Mouse (Mus musculus) R1 (cell line): ENCODE measurements at regions not wholly inside any gene's neighbourhood (a gene's known extent, or its start where the extent isn't known, plus 50 kb on each side); places are given as distances from the start of the nearest gene placed in this dataset.
"Not testable (repeated sequence)": the region's sequence is repeated elsewhere in the genome, so short reads cannot be mapped to it uniquely, and the experiment has no call there.

ENCODE experiments used
- DNase-seq: peaks from one replicate; pipeline ENCODE4 v3.0.0-alpha.2; 2018; ENCODE audit warnings: low read depth, low spot score

DNA sequence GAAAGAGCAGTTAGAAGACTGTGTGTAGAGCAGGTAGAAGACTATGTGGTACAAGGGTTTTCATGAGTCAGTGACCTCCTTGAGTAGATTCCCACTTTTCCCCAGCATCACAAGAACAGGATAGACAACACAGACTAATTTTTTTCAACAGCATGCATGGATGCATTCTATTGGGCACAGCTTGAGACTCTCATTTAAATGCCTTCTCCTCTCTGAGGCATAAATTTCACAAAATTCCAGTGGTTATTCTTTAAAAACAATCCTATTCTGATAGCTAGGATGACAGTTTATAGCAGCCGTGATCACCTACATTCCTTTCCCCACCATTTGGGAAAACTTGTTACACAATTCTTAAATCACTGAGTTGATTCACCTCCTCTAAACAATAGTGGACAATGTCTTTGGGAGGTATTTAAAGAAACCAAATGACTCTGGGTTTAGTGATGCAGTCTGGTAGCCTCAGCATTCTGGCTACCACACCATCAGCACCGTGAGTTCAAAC is 418.7 kb downstream of the Hs3st1 start:
- DNase-seq, result no peak

DNA sequence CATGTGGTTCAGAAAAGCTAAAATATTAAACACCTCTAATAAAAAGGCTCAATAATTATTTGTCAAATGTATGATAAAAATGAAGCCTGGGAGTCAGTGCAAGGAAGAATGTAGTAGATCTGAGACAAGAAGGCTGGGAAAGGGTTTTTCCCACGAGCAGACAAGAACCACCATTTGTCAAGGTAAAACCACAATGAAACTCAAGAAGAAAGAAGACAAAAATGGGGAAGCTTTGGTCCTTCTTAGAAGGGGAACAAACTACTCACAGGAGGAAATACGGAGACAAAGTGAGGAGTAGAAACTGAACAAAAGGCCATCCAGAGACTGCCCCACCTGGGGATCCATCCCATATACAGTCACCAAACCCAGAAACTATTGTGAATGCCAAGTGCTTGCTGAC is 420.0 kb downstream of the Hs3st1 start:
- DNase-seq, result no peak

DNA sequence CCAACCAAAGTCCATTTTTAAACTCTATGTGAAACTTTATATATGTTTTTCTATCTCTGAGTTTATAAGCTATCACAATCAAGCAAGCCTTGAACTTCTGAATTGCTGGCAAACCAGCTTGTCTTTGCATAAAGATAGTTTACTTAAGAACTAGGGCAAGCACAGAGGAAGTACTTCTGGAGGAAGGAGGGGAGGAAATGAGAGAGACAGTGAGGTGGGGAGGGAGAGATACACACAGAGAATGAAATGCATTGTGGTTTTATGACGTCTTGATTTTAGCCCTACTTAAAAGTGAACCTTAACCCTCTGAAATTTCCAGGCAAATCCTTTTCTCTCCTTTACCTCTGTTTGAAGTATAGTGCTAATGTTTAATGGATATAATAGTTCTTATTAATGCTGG is 421.0 kb downstream of the Hs3st1 start:
- no peak for DNase-seq

DNA sequence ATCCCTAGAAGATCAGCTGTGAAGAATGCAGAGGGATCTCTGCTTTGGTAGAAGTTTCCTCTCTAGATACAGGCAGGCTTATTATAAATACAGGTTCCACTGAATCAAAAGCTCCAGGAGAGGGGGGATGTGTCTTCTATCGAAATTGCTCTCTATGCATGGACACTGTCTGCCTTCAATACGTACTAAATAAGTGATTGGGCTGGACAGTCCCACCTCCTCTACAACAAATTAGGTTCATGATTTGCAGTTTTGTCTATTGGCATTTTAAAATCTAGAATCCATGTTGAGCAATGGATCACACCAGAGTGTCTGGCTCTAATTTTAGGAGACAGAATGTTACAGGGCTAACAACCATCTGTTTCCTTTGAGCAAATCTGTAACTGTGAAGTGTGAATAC is 429.9 kb downstream of the Hs3st1 start:
- no peak for DNase-seq

DNA sequence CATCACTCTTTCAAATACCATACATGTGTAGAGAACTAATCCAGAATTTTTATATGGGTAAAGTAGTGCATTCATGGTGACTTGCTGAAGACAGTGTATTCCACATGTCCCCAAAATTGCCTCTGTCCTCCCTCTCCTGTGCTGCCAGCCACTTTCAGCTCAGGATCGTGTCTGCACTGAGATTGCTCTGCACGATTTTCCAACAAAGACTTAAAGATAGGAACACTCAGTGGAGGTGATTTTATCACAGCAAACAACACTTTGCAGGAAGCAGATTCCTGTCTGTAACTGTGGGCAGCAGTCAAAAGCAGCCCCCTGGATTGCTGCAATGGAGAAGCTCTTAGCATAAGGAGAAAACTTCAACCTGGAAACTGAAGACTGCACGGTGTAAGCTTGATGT is 438.8 kb downstream of the Hs3st1 start:
- DNase-seq, result no peak

DNA sequence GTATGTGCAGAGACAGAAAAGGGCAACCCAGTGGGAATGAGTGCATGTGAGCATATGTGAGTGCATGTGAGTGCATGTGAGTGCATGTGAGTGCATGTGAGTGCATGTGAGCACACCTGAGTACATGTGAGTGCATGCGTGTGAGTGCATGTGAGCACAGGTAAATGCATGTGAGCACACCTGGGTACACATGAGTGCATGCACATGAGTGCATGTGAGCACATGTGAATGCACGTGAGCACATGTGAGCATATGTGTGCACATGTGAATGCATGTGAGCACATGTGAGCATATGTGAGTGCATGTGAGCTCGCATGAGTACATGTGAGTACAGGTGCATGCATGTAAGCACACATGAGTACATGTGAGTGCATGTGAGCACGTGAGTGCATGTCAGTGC is 434.6 kb upstream of the Clnk start:
- DNase-seq, result no peak

DNA sequence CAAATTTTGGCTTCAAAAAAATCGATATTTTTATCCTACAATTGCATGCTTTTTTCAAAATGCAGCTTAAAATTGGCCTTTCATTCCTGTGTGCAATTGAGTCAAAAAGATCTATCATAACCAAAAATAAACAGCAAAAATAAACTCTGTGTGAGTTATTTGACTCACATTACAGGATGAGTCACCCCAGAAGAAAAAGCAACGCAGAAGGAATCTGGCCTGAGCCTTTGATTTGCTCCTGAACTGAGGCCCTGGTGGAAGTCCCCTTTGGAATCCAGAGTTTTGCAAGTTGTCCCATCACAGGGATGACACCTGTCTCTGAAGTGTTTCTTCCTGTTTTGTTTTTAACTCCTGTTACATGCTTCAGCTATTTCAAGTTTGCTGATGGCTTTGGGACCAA is 429.2 kb upstream of the Clnk start:
- DNase-seq, result no peak

DNA sequence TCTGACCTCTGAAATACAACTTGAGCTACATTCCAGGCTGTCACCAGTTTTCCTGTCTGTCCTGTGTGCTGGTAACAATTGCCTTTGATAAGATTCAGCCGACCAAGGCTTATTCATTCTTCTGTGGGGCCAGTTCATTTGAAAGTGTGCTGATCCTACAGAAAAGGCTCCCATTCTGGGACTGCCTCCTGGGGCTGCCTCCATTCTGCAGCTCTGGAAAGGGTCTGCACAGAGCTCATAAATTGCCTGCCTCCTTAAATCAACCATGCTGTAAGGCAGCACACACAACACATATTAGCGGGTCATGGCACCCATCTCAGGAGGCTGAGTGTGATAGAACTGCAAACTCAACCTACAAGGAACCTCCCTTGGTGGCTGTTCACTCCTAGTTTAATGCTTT is 416.2 kb upstream of the Clnk start:
- DNase-seq, result no peak

DNA sequence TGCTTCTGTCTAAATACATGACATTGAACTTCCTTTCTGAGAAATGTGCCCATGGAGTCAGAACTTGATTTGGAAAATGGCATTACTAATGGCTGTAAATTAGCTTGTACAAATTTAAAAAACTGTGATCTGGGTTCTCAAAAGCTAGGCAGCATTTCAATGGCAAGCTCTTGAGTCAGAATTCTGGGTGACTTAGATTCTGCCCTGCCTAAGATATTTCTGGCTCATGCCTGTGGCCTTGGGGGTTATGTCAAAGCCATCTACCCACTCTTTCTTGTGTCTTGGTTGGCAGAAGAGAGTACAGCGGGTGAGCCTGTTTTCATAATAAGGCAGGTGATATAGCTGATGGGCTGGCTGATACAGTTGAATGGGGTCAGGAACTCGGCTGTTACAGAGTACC is 404.4 kb upstream of the Clnk start:
- DNase-seq, result no peak

DNA sequence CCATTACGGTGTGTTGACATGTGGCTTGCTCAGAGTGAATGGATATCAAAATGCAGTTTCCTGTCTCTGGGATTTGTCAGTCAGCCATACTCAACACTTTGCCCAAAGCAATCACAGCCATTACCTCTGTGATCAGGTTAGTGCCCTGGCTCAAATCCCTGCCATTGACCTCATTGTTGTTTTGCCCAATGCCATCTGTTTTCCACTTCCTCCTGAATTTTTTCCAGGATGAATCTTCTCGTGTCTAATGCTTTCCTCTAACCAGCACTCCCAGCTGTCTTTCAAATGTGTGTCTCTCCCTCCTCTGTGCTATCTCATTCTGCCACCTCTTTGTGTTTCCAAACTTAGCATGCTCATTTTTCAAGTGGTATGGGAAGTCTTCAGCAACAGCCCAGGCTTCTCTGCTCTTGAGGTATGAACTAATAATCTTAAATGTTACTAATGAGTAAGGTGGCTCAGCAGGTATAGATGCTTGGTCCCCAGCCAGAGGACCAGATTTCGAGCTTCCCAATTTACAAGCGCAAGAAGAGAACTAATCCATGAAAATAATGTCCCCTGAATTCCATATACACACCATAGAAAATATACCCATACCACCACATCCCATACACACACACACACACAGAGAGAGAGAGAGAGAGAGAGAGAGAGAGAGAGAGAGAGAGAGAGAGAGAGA is 397.2 kb upstream of the Clnk start:
- DNase-seq, result no peak

DNA sequence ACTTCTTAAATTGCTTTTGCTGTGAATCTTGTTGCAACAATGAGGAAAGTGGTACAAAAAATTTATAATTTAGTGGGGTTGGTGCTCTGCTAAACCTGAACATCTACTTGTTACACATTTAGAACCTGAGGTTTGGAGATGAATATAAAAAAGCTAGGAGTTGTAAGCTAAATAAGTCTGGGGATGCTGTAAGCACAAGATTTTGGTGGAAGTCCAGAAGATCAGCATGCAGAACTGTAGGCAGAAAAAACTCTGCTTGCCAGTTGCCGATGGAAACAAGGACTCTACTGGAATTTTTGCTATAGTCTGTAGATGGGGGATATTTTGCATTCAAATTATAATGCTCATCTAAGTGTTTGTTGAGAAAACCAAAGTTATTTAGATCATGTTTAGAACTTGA is 390.5 kb upstream of the Clnk start:
- DNase-seq, result no peak

DNA sequence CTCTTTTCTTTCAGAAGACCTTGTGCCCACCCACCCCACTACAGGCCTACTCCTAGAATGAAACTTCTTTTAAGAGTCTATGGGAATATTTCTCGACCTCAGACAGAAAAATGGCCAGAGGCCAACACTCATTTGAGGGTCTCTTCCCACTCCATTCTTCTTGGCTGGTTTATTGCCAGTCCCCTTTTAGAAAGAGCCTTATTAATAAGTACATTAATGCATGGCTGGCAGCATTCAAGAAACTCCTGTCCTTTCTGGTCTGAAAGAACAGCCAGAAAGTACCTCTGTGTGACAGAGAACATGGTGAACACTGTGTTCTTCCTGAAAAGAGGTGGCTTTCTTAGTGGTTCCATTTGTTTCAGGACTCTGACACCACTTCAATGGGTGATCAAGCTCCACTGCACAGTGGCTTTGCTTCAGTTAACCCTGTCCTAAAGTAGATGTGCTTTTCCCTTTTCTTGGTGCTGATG is 384.1 kb upstream of the Clnk start:
- DNase-seq, result no peak

DNA sequence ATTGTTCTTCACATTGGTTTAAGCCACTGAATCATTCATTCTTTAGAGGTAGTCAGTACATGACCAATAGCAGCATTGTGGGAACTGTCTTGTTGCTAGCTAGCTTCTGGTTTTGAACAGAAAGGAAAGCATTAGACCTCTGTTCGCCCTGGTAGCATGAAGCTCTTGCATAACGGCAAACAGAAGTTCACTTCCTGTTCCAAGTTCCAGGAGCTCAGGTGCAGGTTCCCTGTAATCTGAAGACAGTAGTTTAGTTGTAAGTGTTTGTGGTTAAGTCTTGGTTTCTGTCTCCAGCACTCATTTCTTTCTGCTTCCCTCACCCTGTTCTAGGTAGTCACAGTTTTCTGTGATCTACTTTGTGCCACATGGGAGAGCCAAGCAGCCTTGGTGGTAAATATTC is 381.1 kb upstream of the Clnk start:
- no peak for DNase-seq

DNA sequence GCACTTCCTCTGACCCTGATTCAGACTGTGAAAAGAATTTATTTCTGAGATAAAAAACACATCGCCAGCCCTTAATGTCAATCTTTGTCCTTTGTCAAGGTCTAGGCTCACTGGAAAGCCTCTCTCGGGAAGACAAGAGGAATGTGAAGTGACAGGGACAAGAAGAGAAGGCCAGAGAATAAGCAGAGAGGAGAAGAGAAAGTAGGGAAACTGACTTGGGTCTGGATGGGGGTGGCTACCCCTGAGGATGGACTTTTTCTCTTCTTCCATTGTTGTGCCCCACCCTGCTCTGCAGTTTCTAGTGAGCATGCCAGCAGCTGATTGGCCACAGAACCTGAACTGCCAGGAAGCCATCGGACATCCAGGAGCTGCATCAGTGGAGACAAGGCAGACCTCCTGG is 375.6 kb upstream of the Clnk start:
- DNase-seq, result no peak

DNA sequence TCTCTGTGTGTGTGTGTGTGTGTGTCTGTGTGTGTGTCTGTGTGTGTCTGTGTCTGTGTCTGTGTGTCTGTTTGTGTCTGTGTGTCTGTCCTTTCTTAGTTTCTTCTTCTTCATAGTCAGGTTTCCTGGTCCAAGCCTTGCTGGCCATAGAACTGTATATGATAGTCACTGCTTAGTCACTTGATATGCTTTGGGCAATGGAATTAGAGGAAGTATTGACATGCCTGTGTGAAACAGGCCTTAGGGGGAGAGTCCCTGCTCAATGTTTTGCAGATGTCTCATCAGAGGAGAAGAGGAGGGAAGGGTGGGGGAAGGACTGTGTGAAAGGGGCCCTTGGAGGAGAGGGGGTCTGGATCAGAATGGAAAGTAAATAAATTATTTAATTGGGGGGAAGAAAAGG is 374.4 kb upstream of the Clnk start:
- DNase-seq, result no peak

DNA sequence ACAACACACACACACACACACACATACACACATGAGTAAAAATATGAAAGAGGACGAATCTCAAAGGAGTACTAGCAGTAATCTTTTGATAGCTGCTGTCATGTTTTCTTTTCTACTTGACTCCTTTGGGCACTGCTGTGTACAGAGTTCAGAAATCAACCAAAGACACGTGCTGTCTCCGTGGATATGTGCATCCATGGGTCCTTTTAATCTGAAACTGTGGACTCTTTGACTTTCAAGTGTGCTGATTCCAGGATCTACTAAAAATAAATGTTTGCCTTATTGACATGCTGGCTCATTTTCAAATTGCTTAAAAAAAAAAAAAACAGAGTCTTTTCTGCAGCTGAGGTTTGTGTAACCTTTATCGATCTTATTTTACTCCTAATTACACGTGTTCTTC is 343.1 kb upstream of the Clnk start:
- no peak for DNase-seq

DNA sequence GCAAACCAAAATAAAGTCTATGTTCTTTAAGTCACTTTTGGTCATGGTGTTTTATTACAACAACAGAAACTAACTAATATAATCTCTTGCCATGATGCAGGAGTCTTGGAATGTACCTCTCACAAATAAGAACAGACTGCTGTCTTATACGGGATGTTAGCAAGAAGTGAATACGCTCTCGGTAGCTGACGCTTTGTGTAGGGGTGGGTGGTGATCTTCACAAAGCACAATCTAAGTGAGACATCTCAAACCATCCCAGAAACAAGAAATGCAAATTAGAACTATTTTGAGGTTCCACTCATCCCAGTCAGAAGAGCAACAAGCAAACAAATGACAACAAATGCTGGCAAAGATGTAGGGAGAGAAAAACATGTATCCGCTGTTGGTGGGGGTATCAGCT is 339.7 kb upstream of the Clnk start:
- no peak for DNase-seq

DNA sequence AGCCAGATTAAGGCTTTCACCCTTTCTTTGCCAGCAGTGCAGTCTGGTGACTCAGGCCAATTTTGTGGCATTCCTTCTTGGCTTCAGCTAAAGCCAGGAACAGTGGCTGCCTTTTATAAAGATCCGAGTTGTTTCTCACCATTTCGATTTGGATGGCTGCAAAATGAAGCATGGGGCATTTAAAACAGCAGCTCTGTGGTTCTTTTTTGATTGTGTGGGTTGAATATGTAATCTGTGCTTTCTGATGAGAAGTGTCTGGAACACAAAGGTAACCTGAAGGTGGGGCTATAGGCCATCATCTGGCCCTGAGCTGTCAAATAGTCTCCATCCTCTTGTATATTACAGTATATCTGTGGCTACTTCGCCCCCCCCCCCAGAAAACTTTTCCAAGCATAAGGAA is 338.4 kb upstream of the Clnk start:
- no peak for DNase-seq

DNA sequence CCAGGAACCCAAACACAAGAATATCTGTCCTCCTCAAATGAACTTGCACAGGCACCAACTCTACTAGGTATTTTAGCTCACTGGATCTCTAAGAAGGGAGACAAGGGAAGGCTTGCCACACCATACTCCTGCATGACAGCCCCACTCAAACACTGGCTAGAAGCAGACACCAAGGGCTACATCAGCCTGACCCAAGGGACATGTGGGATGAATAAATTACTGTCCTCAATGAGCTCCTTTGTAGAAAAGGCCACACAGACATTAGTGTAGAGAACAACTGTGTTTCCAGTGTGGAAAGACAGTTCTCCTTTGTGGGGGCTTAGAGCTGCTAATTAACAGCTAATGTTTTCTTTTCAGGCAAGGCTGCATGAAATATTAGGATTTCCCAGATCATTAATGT is 335.9 kb upstream of the Clnk start:
- DNase-seq, result no peak

DNA sequence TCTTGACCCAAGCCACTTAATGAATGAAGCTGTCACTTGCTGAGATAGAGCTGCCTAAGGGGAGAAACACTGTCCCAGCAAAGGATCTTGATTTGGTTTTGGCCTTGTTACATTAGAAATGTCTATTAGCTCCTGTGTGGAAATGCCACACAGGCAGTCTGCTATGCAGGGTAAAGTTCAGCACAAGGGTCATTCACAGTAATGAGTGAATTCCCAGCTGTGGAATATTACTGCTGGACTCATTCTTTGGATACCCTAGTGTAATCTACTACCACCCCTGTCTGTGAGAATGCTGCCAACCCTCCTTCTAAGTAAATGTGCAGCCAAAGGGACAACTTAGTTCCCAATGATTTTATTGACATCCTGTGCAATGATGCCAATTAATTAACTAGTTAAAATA is 322.2 kb upstream of the Clnk start:
- no peak for DNase-seq

DNA sequence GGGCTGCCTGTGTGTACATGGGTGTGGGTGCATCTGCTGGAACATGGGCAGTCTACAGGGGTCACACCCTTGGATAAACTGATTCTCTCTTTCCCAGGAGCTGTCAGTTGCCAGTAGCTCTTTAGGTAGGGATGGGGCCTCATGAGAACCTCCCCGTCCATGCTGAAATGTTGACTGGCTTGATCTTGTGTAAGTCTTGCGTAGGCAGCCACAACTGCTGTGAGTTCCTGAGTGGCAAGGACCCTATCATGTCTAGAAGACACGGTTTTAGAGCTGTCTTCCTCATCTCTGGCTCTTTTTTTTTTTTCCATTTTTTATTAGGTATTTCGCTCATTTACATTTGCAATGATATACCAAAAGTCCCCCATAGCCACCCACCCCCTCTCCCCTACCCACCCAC is 314.5 kb upstream of the Clnk start:
- not testable (repeated sequence) for DNase-seq

DNA sequence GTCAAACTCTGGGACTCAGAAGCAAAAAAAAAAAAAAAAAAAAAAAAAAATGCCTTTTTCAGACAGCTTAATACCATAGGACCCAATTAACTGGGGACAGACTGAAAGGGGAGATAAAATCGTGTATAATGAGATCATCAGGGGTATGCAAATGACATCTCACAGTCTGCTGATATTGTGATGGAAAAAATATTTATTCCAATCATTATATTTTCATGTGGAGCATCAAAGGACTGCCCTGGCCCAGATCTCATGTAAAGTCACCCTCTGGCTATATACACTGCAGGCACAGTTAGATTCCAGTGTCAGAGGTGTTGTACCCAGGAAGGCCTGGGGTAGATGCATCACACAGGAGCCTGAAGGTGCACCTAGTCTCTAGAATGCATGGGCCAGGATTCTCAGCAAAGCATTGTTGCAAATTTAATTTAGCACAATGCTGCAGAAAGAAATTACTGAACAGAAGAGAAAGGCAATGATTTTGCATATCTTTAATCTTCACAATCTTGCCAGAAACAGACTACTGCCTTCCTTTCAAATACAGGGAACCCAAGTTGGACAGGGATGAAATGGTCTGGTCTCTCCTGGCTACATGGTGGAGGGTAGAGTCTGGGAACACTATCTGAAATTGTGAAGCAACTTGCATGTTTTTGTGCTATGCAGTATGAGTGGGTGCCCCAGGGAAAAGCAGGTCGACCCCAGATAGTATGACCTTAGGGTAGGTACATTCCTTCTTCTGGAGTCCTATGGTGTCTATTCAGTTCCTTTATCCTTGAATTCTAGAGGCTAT is 305.2 kb upstream of the Clnk start:
- DNase-seq, result no peak

DNA sequence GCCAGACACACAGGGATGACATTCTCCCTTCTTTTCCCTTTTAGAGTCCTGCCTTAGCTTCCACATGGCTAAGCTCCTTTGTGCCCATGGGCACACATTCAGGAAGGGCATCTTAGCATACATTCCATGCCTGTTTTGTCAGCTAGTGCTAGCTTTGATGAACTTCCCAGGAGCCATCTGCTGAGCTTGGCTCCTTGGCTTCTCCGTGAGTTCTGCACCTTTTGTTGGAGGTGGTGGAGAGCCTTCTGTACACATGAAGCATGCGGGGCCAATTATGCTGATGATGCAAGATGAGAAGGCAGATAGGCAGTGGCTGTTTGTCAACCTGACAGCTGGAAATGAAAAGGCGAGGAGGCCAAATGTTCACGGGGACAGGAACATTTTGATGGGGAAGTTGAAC is 304.4 kb upstream of the Clnk start:
- no peak for DNase-seq
